Mouse (Mus musculus): ENCODE measurements around the gene Gm20425.

Gm20425 gene

GRCm38 (mm10) chr9:103230151-103230951 is at the start of gene Gm20425, which contains the start of gene Trf:
Gene Gm20425 (minus strand): TSS chr9:103230307.
Gene Trf (minus strand): TSS chr9:103230444.
- DNase-seq (ENCODE audit: extremely low read depth, low read depth): peak; percentile 58

GRCm38 (mm10) chr9:103276876-103277275 is 46.8 kb upstream of the Gm20425 start:
- DNase-seq (ENCODE audit: extremely low read depth, low read depth): no peak

- DNase-seq (ENCODE audit: extremely low read depth, low read depth): no peak
These were observed 45.6 kb upstream of the Gm20425 start for GRCm38 (mm10) chr9:103275676-103276075.

- no peak for DNase-seq (ENCODE audit: extremely low read depth, low read depth)
These were observed 44.7 kb upstream of the Gm20425 start for GRCm38 (mm10) chr9:103274819-103275218.

- no peak for DNase-seq (ENCODE audit: extremely low read depth, low read depth)
These were observed 41.0 kb upstream of the Gm20425 start for GRCm38 (mm10) chr9:103271104-103271503.

GRCm38 (mm10) chr9:103265778-103266177 is 35.7 kb upstream of the Gm20425 start:
- no peak for DNase-seq (ENCODE audit: extremely low read depth, low read depth)

- no peak for DNase-seq (ENCODE audit: extremely low read depth, low read depth)
These were observed 22.8 kb upstream of the Gm20425 start for GRCm38 (mm10) chr9:103252906-103253305.

GRCm38 (mm10) chr9:103248618-103249017 is 18.5 kb upstream of the Gm20425 start:
- no peak for DNase-seq (ENCODE audit: extremely low read depth, low read depth)

- no peak for DNase-seq (ENCODE audit: extremely low read depth, low read depth)
These were observed 16.5 kb upstream of the Gm20425 start for GRCm38 (mm10) chr9:103246526-103247168.

- DNase-seq (ENCODE audit: extremely low read depth, low read depth): no peak
These were observed 13.5 kb upstream of the Gm20425 start for GRCm38 (mm10) chr9:103243640-103244039.

GRCm38 (mm10) chr9:103241206-103241605 is 11.1 kb upstream of the Gm20425 start:
- DNase-seq (ENCODE audit: extremely low read depth, low read depth): no peak

- no peak for DNase-seq (ENCODE audit: extremely low read depth, low read depth)
These were observed 9.4 kb upstream of the Gm20425 start for GRCm38 (mm10) chr9:103239471-103239870.

GRCm38 (mm10) chr9:103234565-103235165 is 4.6 kb upstream of the Gm20425 start:
- DNase-seq (ENCODE audit: extremely low read depth, low read depth): no peak

GRCm38 (mm10) chr9:103234059-103234458 is 4.0 kb upstream of the Gm20425 start:
- no peak for DNase-seq (ENCODE audit: extremely low read depth, low read depth)

GRCm38 (mm10) chr9:103233006-103233395 is 2.9 kb upstream of the Gm20425 start:
- no peak for DNase-seq (ENCODE audit: extremely low read depth, low read depth)

GRCm38 (mm10) chr9:103232232-103233005 is 2.3 kb upstream of the Gm20425 start:
- DNase-seq (ENCODE audit: extremely low read depth, low read depth): no peak

- DNase-seq (ENCODE audit: extremely low read depth, low read depth): no peak
These were observed 855 bp downstream of the Gm20425 start for GRCm38 (mm10) chr9:103229037-103229867.

GRCm38 (mm10) chr9:103228370-103229003 is 1.6 kb downstream of the Gm20425 start:
- no peak for DNase-seq (ENCODE audit: extremely low read depth, low read depth)

- no peak for DNase-seq (ENCODE audit: extremely low read depth, low read depth)
These were observed 2.3 kb downstream of the Gm20425 start for GRCm38 (mm10) chr9:103227760-103228159.

GRCm38 (mm10) chr9:103226806-103227205 is 3.3 kb downstream of the Gm20425 start:
- no peak for DNase-seq (ENCODE audit: extremely low read depth, low read depth)

Measured in MEL-GATA-1-ER (cell line).